Mouse (Mus musculus): ENCODE measurements around the gene Acad10.
"Not testable (repeated sequence)": the region's sequence is repeated elsewhere in the genome, so short reads cannot be mapped to it uniquely, and the experiment has no call there.

The Acad10 gene

DNA sequence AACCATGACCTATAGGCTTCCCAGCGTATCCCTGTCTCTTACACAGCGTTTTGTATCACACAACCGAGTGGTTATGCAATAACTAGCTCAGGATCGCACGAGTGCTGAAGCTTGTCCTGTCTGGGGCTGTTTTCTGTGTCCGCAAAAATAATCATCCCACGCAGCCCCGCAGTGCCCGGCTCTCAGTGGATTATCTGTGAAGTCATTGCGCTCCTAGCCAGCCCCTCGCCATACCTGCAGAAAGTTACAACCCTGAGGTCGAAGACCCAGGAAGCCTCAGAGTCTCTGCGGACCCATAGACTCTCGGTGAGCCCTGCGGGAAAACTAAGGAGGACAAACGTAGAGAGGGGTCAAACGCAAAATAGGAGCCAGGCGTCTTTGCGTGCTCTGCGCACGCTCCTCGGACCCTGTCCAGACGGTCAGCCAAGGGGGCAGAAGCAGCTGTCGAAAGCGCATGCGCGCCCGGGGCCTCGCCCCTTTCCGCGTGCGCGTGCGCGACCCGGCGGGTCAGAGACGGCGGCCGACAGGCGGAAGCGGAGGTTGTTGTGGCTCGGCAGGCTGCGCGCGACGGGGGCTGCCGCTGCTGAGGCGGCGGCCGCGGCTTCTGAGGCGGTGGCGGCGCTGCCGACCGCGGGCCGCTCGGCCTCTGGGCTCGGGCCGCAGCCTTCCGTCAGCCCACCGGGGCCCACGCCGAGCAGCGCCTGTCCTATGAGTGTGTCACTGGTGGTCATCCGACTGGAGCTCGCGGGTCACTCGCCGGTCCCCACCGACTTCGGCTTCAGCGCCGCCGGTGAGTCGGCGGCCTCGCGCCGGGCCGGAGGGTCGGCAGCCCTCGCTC lies at the start of gene Acad10, which contains the start of gene Brap:
TSS of gene Acad10 (minus strand) at position 456 of the 838 bp plus-strand sequence.
TSS of gene Brap (plus strand) at position 505 of the 838 bp plus-strand sequence.
- in situ Hi-C loops (cut with MboI, MseI), result no loop called here

- in situ Hi-C loops (cut with MboI, MseI), result no loop called here
Observed at GRCm38 (mm10) chr5:121704512-121705248, 44.4 kb upstream of the Acad10 start.

DNA sequence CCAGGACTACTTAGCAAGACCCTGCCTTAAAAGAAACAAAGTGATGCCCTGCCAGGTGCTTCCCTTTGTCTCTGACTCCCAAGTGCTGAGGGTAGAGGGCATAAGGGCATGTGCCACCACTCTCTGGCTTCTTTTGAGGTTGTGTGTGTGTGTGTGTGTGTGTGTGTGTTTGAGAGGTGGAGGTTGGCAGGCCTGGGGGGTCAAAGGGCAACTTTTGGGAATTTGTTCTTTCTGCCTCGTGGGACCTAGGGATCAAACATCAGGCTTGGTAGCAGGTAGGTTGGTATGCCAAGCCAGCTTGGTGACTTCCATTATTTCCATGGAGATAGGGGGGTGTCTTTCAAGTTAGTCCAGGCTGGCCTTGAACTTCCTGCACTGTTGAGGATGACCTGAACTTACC lies 43.0 kb upstream of the Acad10 start:
- in situ Hi-C loops (cut with MboI, MseI), result no loop called here

DNA sequence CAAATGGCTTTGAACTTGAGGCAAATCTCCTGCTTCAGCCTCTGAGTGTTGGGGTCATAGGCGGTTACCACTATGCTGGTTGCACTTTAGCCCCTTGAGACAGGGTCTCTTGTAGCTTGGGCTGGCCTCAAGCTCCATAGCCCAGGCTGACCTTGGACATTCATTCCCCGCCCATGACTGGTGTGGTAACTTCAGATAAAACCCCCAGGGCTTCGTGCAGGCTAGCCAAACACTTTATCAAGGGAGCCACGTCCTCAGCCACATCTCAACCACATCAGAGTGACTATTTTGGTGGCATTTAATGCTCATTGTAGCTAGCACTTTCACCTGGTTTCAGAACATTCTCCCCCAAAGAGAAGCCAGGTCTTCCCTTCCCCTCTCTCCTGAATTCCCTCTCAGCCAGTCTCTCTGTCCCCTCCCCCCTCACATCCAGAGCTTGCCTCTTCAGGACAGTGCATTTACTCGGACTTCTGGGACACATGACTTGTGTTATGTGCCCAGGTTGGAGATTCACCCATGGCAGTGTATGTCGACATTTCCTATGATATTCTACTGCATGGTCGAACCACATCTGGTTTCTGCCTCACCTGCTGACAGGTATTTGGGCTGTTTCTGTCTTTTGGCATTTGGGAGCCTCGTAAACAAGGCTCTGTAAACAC lies 40.9 kb upstream of the Acad10 start:
- in situ Hi-C loops (cut with MboI, MseI), result no loop called here

DNA sequence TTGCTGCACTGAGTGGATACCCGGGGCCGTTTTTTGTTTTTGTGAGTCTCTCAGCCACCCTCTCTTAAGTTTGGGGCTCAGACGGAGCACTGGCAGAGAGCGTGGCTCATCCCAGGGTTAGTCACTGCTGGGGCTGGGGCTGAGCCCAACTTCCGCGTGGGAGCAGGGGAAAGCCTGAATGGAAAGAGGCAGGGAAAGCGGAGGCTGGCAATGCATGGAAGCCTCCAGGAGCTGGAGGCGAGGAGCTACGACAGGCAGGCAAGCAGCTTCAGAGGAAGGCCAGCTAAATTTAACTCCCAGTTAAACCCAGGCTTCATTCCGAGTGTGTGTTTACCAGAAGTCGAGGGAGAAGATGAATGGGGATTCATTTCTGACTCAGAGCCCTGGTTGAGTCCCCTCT lies 40.2 kb upstream of the Acad10 start:
- in situ Hi-C loops (cut with MboI, MseI), result no loop called here

DNA sequence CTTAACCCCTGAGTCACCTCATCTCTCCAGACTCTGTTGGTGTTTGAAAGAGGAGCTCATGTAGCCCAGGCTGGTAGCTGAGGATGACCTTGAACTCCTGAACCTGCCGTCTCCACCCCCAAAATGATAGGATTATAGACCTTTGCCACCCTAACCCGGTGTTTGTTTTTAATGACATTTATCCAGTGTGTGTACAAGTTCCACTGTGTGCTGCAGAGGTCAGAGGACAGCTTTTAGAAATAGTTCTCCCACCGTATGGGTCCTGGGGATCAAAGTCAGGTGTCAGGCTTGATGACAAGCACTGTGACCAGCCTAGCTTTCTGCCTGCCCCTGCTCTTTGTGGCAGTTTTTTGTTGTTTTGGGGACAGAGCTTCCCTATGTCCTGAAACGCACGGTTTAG lies 39.6 kb upstream of the Acad10 start:
- in situ Hi-C loops (cut with MboI, MseI), result no loop called here

- in situ Hi-C loops (cut with MboI, MseI), result no loop called here
Observed at GRCm38 (mm10) chr5:121696761-121697160, 36.4 kb upstream of the Acad10 start.

- in situ Hi-C loops (cut with MboI, MseI), result no loop called here
Observed at GRCm38 (mm10) chr5:121692897-121693296, 32.6 kb upstream of the Acad10 start.

- in situ Hi-C loops (cut with MboI, MseI), result not testable (repeated sequence)
Observed at GRCm38 (mm10) chr5:121691436-121691835, 31.1 kb upstream of the Acad10 start.

DNA sequence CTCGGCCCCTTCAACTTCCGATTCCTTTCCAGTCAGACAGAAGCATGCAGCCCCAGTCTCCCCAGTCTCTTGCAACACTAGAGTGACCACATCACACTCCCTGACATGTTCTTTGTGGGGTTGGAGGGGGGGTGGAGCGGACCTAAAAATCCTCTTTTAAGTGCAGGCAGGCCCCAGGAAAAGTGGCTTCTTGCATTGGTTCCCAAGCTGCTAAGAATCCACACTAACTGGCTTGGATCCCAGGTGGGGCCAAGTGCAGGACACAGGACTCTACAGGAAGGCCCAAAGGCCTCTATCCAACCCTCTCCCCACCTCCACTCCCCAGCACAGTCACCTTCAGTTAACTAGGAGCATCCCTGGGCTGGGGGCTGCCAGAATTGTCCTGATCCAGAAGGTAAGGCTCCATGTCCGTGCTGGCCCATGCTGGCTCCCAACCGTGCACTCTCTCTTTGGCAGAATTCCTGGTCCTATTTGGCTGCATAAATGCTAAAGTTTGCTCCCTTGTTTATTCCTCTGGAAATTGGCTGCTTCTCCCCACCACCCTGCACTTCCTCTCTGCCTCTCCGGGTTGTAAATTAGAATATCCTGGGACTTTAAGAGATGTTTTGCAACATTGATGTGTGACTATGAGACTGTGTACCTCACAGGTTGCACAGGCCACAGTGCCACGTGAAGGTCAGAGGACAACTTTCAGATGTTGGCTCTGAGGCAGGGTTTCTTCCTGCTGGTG lies 30.3 kb upstream of the Acad10 start:
- in situ Hi-C loops (cut with MboI, MseI), result no loop called here

DNA sequence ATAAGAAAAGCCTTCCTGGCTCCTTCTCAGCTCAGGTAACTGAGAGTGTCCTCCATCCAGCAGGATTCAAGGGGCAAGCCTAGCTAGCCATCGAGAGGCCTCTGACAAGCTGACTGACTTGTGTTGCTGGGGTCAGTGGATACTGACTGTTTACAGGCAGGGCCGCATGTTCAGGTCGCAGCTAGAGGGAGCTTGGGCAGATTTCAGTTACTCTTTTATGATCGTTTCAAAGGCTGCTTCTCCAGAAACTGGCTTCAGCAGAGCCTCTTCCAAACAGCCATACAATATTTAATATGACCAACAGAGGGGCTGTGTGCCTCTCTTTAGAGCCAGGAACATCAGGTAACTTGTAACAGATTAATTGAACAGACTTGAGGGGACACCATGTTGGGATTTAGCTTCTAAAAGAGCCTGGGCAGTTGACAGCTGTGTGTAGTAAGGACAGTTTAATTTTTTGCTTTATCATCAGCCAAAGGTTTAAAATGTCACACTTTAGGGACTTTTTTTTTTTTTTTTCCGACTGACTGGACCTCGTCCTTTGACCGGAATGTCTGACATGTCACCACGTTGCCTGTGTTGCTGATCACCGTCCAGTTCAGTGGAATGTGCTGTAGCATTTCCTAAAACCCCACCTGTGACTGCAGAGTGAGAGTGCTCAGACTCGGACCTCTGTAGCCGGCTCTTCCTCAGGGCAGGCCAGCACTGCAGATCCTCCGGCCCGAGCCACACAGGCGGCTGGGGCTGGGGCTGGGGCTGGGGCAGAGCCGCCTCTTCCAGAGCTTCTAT lies 26.0 kb upstream of the Acad10 start:
- in situ Hi-C loops (cut with MboI, MseI), result no loop called here

- in situ Hi-C loops (cut with MboI, MseI), result no loop called here
Observed at GRCm38 (mm10) chr5:121685495-121685894, 25.2 kb upstream of the Acad10 start.

DNA sequence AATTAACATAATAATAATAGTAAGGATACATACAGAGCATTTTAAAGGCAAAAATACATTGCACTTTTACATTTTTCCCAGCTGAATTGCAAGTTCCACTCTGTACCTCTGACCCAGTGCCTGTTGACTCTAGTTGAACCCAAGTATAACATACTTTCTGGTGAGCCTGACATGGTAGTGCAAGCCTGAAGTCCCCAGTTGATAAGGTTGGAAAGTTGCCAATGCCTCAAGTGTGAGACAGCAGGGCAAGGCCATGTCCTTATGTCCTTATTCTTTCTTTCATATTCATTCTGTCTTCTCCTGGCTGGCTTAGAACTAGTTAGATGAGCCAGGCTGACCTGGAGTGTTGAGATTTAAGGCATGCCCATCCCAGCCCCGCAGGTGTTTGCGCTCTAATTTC lies 21.9 kb upstream of the Acad10 start:
- in situ Hi-C loops (cut with MboI, MseI), result no loop called here

GRCm38 (mm10) chr5:121670412-121670811 lies 10.1 kb upstream of the Acad10 start:
- in situ Hi-C loops (cut with MboI, MseI), result no loop called here

DNA sequence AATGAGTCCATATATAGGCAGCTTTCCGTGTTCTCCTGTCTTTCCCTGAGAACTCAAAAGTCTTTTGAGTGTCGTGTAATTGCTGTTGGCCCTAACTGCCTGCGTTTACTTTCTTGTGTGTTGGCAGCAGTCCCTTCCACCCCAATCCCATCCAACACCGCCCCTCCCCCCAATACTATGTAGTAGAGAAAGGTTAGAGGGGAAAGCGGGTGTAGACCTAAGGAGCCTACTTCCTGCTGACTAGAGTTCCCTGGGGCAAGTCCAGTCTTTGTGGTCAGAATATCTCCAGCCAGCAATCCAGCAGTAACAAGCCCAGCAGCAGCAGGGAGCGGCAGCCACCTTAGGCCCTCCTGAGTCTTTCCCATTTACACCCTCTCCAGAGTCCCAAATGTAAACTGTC lies 8.1 kb upstream of the Acad10 start:
- in situ Hi-C loops (cut with MboI, MseI), result no loop called here

DNA sequence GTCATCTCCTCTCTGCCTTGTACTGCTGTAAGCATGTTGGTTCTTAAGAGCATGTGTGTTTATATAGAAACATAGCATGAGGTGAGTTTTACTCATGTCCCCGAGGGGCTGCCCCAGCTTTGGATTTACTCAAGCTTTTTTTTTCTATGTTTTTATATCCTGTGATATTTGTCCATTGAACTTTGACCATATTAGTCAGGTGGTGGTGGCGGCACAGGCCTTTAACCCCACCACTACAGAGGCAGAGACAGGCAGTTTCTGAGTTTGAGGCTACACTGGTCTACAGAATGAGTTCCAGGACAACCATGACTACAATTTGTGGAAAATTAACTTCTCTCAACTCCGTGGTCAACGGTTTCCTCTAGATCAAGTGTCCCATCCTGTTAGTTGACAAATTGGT lies 6.8 kb upstream of the Acad10 start:
- in situ Hi-C loops (cut with MboI, MseI), result no loop called here

- in situ Hi-C loops (cut with MboI, MseI), result no loop called here
Observed at GRCm38 (mm10) chr5:121664971-121665370, 4.7 kb upstream of the Acad10 start.

DNA sequence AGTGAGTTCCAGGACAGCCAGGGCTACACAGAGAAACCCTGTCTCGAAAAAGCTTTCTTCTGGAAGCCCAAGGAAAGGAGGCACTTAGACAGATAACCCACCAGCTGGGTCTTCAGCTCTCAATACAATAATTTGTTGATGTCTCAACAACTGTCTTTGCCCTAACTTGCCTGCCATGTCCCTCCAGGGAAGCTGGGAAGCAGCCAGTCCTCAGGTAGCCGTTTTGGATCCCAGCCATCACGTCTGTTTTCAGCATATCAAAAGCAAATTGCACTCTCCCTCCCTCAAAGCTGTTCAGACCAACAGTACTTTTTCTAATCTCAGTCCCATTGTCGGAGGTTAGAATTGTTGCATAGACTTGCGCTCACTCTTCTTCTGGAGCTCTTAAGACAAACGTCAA lies 3.8 kb upstream of the Acad10 start:
- in situ Hi-C loops (cut with MboI, MseI), result no loop called here

- in situ Hi-C loops (cut with MboI, MseI), result no loop called here
Observed at GRCm38 (mm10) chr5:121663456-121663855, 3.1 kb upstream of the Acad10 start.

- in situ Hi-C loops (cut with MboI, MseI), result no loop called here
Observed at GRCm38 (mm10) chr5:121661494-121661893, 1.2 kb upstream of the Acad10 start.

GRCm38 (mm10) chr5:121660897-121661254 lies 562 bp upstream of the Acad10 start:
- in situ Hi-C loops (cut with MboI, MseI), result no loop called here

Measured in T-helper 1 cell (primary cell).